Mouse (Mus musculus) forebrain, embryonic 10.5 days (tissue): ENCODE data around the gene Gm9508. TPM values are rescaled to one million over a fixed set of nuclear protein-coding genes. Genes with fewer than 3 reads are reported as not detected.
"Not testable (repeated sequence)": the region's sequence is repeated elsewhere in the genome, so short reads cannot be mapped to it uniquely, and the experiment has no call there.

Experiments used
- DNase-seq: peaks from one replicate; pipeline ENCODE4 v3.0.0-alpha.2; 2017; ENCODE audit warnings: low spot score; ENCODE audit errors: extremely low spot score
- H3K27ac ChIP-seq: fragments of 300-500 bp; sonication (generic); 2 replicates; pipeline ENCODE4 v1.5.1; 2016; ENCODE audit warnings: mild to moderate bottlenecking
- H3K27me3 ChIP-seq: fragments of 300-500 bp; sonication (generic); 2 replicates; pipeline ENCODE4 v1.6.1; 2016; ENCODE audit warnings: mild to moderate bottlenecking; ENCODE audit not compliant: poor library complexity, severe bottlenecking
- H3K36me3 ChIP-seq: fragments of 300-500 bp; sonication (generic); replicated peaks from 2 replicates; pipeline ENCODE4 v1.6.1; 2016; ENCODE audit warnings: mild to moderate bottlenecking, moderate library complexity
- H3K4me1 ChIP-seq: fragments of 300-500 bp; sonication (generic); 2 replicates; pipeline ENCODE4 v1.6.1; 2016
- H3K4me3 ChIP-seq: fragments of 300-500 bp; sonication (generic); 2 replicates; pipeline ENCODE4 v1.5.1; 2016; ENCODE audit warnings: mild to moderate bottlenecking, moderate library complexity
- H3K9me3 ChIP-seq: fragments of 300-500 bp; sonication (generic); 2 replicates; pipeline ENCODE4 v1.6.1; 2016; ENCODE audit warnings: mild to moderate bottlenecking, moderate library complexity
- WGBS: fragments of 180-500 bp; shearing (Covaris S2); methylation state at CpG from one replicate; pipeline ENCODE4 v1.1.7; 2016; 5-methylcytosine and 5-hydroxymethylcytosine counted together
- polyA plus RNA-seq: library from polyadenylated mRNA; unstranded; fragments of >200 nt; fragmentation: Nextera tagmentation; extraction: Ambion mirVana; gene quantifications from 2 replicates; pipeline ENCODE4 v1.2.1, GENCODE M21; 2016

Gene Gm9508
- polyA plus RNA-seq, 1 experiment from 2014 or later = not detected

DNA sequence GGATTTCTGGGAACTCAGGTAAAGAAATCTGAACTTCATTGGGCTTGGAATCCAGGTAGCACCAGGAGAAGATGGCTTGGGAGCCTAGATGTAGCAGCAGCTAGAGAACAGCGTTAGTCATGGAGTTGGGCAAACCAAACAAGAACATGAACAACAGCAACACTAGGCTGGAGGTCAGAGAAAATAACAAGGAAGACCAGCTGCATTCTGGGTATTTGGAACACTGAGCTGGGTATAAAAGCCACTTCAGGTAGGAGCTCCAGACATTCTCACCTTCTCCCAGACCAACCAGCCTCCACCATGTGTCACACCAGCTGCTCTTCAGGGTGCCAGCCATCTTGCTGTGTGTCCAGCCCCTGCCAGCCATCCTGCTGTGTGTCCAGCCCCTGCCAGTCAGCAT lies 9.3 kb upstream of the Gm9508 start, which contains the start of gene Gm10272:
Gene Gm10272 (plus strand): TSS at position 301 of the 400 bp plus-strand sequence.
- H3K9me3 ChIP-seq = peaks cover 38% of the 10 kb centered on the region
- H3K4me1 ChIP-seq = no peaks in the 10 kb centered on the region
- no peak within 1 kb of the TSS for H3K27ac ChIP-seq
- no peak for DNase-seq
- 96% methylated on average over 1 of the region's 1 CpGs for WGBS
- H3K4me3 ChIP-seq = no peak within 1 kb of the TSS
- no peaks in the 10 kb centered on the region for H3K27me3 ChIP-seq
- H3K36me3 ChIP-seq = no peaks in the 10 kb centered on the region

DNA sequence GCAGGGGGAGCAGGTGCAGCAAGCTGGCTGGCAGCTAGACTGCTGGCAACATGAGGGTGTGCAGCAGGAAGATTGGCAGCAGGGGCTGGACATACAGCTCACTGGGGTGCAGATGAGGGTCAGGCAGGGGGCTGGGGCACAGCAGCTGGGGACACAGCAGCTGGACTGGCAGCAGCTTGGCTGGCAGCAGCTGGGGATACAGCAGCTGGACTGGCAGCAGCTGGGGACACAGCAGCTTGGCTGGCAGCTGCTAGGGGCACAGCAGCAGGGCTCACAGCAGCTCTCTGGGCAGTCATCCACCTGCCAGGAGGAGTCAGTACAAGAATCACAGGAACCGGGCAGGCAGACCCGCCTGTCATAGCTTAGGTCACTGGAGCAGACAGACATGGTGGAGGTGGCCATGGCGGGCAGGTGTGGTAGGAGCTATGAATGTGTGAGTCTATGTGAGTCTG lies 6.7 kb downstream of the Gm9508 start, which contains the start of gene Gm19402:
Gene Gm19402 (minus strand): TSS at position 402 of the 452 bp plus-strand sequence.
- H3K36me3 ChIP-seq, H3K9me3 ChIP-seq, DNase-seq, H3K4me3 ChIP-seq: not testable (repeated sequence)
- peaks cover 47% of the 10 kb centered on the region for H3K4me1 ChIP-seq
- WGBS = 60% methylated on average over 3 of the region's 3 CpGs
- H3K27me3 ChIP-seq = peaks cover 55% of the 10 kb centered on the region
- peak within 1 kb of the TSS; percentile 35; the same call in 1 of the 2 replicates for H3K27ac ChIP-seq

DNA sequence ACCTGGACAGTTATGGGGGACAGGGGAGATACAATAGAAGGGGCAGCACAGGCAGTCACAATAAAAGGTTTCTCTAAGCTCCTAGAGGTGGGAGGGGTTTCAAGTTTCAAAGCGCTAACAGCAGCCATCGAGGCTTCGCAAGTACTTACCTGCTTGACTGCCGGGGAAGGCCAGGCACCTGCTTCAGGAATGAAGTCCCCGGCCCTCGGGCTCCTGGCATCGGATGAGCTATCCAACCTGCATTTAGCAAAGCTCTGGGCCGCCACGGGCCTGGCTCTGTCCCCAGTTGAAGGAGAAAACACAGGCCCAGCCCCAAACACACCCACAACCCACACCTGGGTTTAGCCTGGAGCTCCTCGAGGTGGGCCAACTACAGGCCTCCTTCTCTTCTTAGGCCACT lies 10.0 kb downstream of the Gm9508 start:
- Histone ChIP-seq H3K4me1 (peaks cover 54% of the 10 kb centered on the region), H3K36me3 (no peaks in the 10 kb centered on the region), H3K27me3 (peaks cover 83% of the 10 kb centered on the region), H3K4me3 (no peak overlapping the region), H3K27ac (no peak overlapping the region), H3K9me3 (no peaks in the 10 kb centered on the region)
- DNase-seq = no peak
- 22% methylated on average over 10 of the region's 10 CpGs for WGBS

GRCm38 (mm10) chr10:77685895-77686664 lies 11.0 kb downstream of the Gm9508 start, which contains the start of gene Tspear:
Gene Tspear, plus strand, starts transcription at chr10:77686569.
- Histone ChIP-seq H3K9me3 (no peaks in the 10 kb centered on the region), H3K4me1 (peaks cover 54% of the 10 kb centered on the region), H3K27me3 (peaks cover 78% of the 10 kb centered on the region), H3K27ac (no peak within 1 kb of the TSS), H3K4me3 (no peak within 1 kb of the TSS), H3K36me3 (no peaks in the 10 kb centered on the region)
- 6% methylated on average over 22 of the region's 22 CpGs for WGBS
- DNase-seq = no peak

- H3K36me3 ChIP-seq = no peaks in the 10 kb centered on the region
- peaks cover 43% of the 10 kb centered on the region for H3K4me1 ChIP-seq
- 40% methylated on average over 8 of the region's 8 CpGs for WGBS
- H3K9me3 ChIP-seq = no peaks in the 10 kb centered on the region
- DNase-seq = no peak
- no peak overlapping the region for H3K27ac ChIP-seq
- no peak overlapping the region for H3K4me3 ChIP-seq
- peaks cover 74% of the 10 kb centered on the region for H3K27me3 ChIP-seq
Observed at GRCm38 (mm10) chr10:77684181-77684580, 12.9 kb downstream of the Gm9508 start.

GRCm38 (mm10) chr10:77682994-77683393 lies 14.0 kb downstream of the Gm9508 start:
- H3K27me3 ChIP-seq = peaks cover 74% of the 10 kb centered on the region
- H3K36me3 ChIP-seq = no peaks in the 10 kb centered on the region
- 84% methylated on average over 7 of the region's 7 CpGs for WGBS
- no peak overlapping the region for H3K4me3 ChIP-seq
- no peaks in the 10 kb centered on the region for H3K9me3 ChIP-seq
- H3K27ac ChIP-seq = no peak overlapping the region
- peaks cover 45% of the 10 kb centered on the region for H3K4me1 ChIP-seq
- no peak for DNase-seq

GRCm38 (mm10) chr10:77677562-77677961 lies 19.5 kb downstream of the Gm9508 start:
- DNase-seq = peak; percentile 55
- Histone ChIP-seq H3K27ac (peak overlapping the region; percentile 78), H3K27me3 (peaks cover 56% of the 10 kb centered on the region), H3K4me1 (peaks cover 48% of the 10 kb centered on the region), H3K36me3 (no peaks in the 10 kb centered on the region), H3K4me3 (peak overlapping the region; percentile 52), H3K9me3 (no peaks in the 10 kb centered on the region)
- WGBS = under 1% methylated on average over 35 of the region's 35 CpGs

DNA sequence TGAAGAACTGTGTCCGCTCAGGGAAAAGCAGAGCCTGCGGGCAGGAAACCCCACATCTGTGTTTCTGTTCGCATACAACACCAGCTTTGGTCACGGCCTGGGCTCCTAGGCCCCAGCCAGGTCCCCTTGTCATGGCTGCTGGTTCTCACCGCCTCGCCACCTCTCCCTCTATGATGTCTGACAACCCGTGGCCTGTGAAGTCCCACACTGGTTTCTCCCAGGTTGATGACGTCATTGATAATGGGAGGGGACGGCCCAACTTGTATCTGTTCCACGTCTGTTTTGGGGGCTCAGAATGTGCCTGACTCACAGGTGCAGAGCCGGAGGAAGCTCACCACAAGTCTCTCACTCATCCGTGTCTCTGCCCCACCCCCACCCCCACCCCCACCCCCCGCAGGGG lies 23.3 kb downstream of the Gm9508 start:
- H3K4me1 ChIP-seq = peaks cover 42% of the 10 kb centered on the region
- H3K9me3 ChIP-seq = no peaks in the 10 kb centered on the region
- no peak for DNase-seq
- WGBS = 60% methylated on average over 13 of the region's 13 CpGs
- no peak overlapping the region for H3K27ac ChIP-seq
- no peak overlapping the region for H3K4me3 ChIP-seq
- H3K36me3 ChIP-seq = no peaks in the 10 kb centered on the region
- peaks cover 43% of the 10 kb centered on the region for H3K27me3 ChIP-seq

DNA sequence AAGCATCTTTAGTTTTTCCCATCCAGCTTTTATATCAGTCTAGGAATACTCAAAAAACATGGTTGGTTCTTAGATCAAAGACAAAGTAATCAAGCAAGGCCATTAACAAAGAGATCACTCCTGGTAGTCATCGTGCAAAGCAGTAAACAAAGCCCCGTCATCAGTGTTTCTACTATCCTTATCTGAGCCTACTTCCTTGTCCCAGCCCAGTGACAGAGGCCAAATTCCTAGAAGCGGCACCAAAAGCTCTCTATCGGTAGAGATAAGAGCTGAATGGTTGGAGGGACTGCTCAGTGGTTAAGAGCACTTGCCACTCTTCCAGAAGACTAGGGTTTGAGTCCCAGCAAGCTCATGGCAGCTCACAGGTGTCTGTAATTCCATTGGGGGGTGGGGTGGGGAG lies 25.5 kb downstream of the Gm9508 start:
- no peak overlapping the region for H3K4me3 ChIP-seq
- no peaks in the 10 kb centered on the region for H3K9me3 ChIP-seq
- no peak for DNase-seq
- peaks cover 24% of the 10 kb centered on the region for H3K4me1 ChIP-seq
- 0 out of 2 replicates have a peak overlapping the region, but pooled peaks have one; percentile 41 for H3K27ac ChIP-seq
- 83% methylated on average over 4 of the region's 4 CpGs for WGBS
- no peaks in the 10 kb centered on the region for H3K36me3 ChIP-seq
- peaks cover 21% of the 10 kb centered on the region for H3K27me3 ChIP-seq

- H3K4me3 ChIP-seq = no peak overlapping the region
- H3K27me3 ChIP-seq = peaks cover 13% of the 10 kb centered on the region
- no peak for DNase-seq
- H3K9me3 ChIP-seq = no peaks in the 10 kb centered on the region
- 79% methylated on average over 4 of the region's 4 CpGs for WGBS
- H3K36me3 ChIP-seq = no peaks in the 10 kb centered on the region
- H3K27ac ChIP-seq = peak overlapping the region; percentile 41; the same call in 1 of the 2 replicates
- H3K4me1 ChIP-seq = peaks cover 24% of the 10 kb centered on the region
Observed at GRCm38 (mm10) chr10:77670710-77671109, 26.3 kb downstream of the Gm9508 start.

- Histone ChIP-seq H3K4me3 (no peak overlapping the region), H3K9me3 (no peaks in the 10 kb centered on the region), H3K27me3 (peaks cover 5% of the 10 kb centered on the region; the same call in 1 of the 2 replicates), H3K4me1 (no peaks in the 10 kb centered on the region), H3K36me3 (no peaks in the 10 kb centered on the region), H3K27ac (no peak overlapping the region)
- WGBS = 88% methylated on average over 4 of the region's 4 CpGs
- no peak for DNase-seq
Observed at GRCm38 (mm10) chr10:77667402-77667801, 29.6 kb downstream of the Gm9508 start.

DNA sequence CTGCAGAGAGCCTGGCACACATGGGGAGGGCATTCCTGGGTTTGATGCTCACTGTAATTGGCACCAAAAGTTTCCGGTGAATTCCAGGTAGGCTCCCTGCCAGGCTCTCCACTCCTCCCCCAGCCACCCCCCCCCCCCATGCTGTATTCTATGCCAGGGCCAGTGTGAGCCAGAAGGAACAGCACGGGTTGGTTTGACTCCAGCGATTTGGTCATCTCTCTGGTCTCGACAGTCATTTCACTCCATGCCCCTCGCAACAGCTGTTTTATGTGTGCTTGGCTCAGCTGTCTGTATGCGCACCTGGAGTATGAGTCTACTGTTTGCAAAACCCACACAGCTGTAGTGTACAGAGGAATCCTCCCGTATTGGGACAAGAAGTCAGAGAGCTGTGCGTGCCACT lies 30.7 kb downstream of the Gm9508 start:
- H3K9me3 ChIP-seq = peaks cover under 1% of the 10 kb centered on the region; the same call in 1 of the 2 replicates
- H3K27me3 ChIP-seq = peaks cover 5% of the 10 kb centered on the region; the same call in 1 of the 2 replicates
- H3K4me3 ChIP-seq = no peak overlapping the region
- no peaks in the 10 kb centered on the region for H3K36me3 ChIP-seq
- 89% methylated on average over 8 of the region's 8 CpGs for WGBS
- no peak overlapping the region for H3K27ac ChIP-seq
- no peak for DNase-seq
- H3K4me1 ChIP-seq = no peaks in the 10 kb centered on the region
